Mouse (Mus musculus): ENCODE measurements around the gene Pprc1.

Pprc1 gene

GRCm38 (mm10) chr19:46056947-46057607 lies 12.4 kb downstream of the Pprc1 start:
- peak; percentile 72 to 81 for DNase-seq

DNA sequence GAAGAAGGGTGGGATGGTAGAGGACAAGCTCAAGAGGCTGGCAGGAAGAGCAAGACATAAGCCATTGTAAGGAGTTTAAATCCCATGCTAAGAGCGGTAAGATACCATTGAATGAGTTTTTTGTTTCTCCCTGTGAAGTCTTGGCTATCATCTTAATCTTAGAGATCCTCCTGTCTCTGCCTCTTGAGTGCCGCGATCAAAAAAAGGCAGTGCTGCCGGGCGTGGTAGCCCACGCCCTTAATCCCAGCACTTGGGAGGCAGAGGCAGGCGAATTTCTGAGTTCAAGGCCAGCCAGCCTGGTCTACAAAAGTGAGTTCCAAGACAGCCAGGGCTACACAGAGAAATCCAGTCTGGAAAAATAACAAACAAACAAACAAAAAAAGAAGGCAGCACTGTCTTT lies 13.8 kb downstream of the Pprc1 start:
- DNase-seq = no peak

DNA sequence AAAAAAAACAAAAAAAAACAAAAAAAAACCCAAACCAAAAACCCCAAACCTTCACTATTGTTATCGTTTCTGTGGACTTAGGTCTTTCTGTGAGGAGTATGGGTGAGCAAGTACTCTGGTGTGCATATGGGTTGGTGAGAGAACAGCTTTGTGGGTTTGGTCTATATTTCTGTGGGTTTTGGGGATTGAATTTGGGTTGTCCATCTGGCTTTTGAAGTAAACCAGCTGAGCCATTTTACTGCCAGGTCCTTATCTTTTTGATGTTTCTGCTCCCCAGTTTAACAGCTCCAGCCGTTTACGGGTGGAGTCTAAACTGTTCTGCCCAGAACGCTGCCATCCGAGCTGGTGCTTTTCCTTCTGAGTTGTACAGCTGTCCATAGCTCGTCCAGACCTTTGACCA lies 16.2 kb downstream of the Pprc1 start:
- DNase-seq = no peak

DNA sequence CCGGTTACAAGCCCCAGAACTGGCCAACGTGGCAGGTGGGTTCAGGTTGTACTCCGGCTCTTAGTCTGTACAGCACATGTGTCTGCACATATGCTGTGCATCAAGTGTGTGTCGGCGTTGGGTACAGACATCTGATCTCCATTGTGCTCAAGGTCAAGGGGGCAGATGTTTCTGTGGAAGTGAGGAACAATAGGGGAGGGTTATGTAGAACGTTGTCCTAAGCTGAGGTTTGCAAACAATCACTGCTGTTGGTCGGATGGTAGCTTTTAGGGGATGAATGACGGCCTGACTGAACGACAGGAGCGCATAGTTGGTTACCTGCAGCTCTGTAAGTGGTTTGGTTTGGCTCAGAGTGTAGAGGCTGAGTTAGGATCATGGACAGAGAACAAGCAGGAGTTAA lies 23.4 kb downstream of the Pprc1 start:
- DNase-seq = no peak

- no peak for DNase-seq
These were observed 28.6 kb downstream of the Pprc1 start for GRCm38 (mm10) chr19:46073285-46073684.

GRCm38 (mm10) chr19:46074266-46074665 lies 29.6 kb downstream of the Pprc1 start:
- DNase-seq = no peak

- peak; percentile 99 to 100 for DNase-seq
These were observed 31.2 kb downstream of the Pprc1 start, which contains the start of gene Nolc1 for GRCm38 (mm10) chr19:46075616-46076607. Gene Nolc1 (plus strand): TSS chr19:46075863.

GRCm38 (mm10) chr19:46078535-46078934 lies 33.8 kb downstream of the Pprc1 start:
- DNase-seq = no peak

GRCm38 (mm10) chr19:46085185-46085584 lies 40.5 kb downstream of the Pprc1 start:
- DNase-seq = no peak

DNA sequence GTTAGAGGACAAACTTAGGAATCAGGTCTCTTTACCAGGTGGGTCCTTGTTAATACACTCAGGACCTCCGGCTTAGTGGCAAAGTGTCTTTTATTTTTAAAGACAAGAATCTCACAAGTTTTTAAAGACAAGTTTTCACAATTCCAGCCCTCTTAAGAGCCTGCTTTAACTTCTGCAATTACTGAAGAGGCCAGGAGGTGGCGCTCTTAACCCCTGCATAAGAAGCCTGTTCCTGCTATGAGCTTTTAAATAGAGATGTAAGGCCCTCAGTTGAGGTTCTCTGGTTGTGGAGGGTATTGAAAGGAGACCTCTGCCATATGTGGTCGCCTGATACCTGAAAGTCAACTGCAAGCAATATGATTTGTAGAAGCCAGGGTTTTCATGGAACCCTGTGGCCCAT lies 41.7 kb downstream of the Pprc1 start:
- DNase-seq = peak in 1 of 2 experiments; percentile 61

DNA sequence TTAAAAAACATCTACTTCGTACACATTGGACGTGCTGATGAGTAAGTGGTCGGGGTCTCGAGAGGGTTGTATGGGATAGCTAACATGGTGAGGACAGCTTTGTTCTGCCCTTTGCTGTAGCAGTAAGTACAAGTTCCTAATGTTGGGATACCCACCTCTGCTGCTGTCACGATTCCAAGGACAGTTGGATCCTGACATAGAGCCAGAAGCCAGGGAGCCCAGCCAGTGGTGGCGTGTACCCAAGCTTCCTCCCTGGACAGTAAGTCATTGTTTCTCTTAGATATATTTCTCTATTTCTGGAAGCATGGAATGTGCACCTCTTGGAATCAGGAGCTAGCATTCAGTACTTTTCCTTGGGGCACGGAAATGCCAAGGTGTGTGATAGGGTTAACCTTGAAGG lies 43.2 kb downstream of the Pprc1 start:
- DNase-seq = no peak

DNA sequence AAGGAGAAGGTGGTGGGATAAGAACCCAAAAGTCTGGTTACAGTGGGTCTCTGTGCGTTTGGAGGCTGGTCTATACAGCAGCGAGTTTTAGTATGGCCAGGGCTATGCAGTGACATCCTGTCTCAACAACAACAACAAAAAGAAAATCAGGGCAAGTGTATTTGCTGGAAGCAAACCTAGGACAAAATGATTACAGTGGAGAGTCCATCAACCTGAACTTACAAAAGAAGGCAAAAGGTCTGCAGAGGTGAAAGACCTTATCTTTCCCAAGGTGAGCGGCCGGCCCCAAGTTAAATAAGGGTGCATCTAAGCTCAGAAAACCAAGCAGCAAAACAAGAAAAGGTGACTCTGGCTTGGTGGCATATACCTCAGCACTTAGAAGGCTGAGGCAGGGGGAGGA lies 47.0 kb downstream of the Pprc1 start:
- no peak for DNase-seq

DNA sequence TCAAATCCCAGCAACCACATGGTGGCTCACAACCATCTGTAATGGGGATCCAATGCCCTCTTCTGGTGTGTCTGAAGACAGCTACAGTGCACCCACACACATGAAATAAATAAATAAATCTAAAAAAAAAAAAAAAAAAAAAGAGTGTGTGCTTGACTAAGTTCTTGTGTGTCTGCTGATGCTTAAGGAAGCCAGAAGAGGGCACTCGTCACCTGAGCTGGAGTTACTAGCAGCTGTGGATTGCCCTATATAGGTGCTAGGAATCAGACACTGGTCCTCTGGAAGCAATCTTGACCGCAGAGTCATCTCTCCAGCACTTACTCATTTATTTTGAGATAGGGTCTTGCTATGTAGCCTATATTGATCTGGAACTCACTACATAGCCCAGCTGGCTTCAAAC lies 49.5 kb downstream of the Pprc1 start:
- no peak for DNase-seq

GRCm38 (mm10) chr19:46095291-46095690 lies 50.6 kb downstream of the Pprc1 start:
- DNase-seq = no peak

- no peak for DNase-seq
These were observed 51.7 kb downstream of the Pprc1 start for GRCm38 (mm10) chr19:46096396-46096795.

DNA sequence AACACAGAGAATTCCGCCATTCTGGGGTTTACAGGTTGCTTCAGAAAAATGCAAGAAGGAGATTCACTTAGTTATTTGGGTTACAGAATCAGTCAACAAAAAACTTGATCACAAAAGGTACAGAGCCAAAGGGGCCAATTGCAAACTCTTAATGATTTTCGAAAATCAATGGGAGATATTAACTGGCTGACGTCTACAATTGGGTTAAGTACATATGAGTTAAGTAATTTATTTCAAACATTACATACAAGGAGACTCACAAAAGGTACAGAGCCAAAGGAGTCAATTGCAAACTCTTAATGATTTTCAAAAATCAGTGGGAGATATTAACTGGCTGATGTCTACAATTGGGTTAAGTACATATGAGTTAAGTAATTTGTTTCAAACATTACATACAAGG lies 54.9 kb downstream of the Pprc1 start:
- no peak for DNase-seq

DNA sequence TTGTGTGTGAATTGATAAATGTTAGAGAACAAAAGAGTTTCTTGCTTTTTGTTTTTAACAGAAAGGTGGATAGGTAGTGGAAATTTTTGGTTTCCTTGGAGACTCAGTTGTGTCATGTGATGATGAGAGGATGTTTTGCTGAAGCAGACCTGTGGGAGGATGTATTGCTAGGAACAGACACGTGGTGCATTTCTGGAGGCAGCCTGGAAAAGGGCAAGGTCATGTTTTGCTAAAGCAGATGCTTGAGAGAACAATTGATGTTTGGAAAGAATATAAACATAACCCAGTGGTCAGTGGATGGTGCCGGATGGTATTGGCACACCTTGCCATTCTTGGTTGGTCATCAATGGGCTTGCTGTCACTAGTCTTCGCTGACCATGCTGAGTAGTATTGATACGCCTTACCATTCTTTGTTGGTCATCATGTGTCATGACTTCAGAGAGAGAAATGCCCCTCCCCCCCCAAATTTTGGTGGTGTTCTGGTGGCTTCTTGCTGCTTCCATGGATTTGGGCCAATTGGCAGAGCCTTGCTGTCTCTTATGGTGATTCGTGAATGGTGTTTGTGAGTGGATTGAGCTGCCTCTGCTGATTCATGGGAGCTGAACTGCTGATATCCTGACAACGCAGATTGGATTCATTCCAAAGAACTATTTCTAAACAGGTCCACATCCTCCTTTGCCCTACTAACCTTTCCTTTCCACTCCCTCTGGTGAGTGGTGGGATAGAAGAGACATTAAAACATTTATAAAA lies 58.9 kb downstream of the Pprc1 start:
- DNase-seq = no peak

DNA sequence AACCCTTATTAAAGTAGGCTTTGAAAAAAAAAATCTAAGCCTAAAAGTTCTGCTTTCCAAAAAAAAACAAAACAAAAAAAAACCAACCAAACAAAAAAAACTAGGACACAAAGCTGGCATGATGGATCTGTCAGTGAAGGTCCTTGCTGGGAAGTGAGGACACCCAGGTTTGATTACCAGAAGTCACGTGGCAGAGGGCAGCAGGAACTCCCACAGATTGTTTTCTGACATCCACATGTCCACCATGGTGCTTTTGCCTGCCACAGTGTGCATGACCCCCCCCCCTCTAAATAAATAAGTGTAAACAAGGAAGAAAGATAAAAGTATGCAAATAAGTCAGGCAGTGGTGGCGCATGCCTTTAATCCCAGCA lies 59.5 kb downstream of the Pprc1 start:
- DNase-seq = no peak

GRCm38 (mm10) chr19:46110214-46110613 lies 65.5 kb downstream of the Pprc1 start:
- DNase-seq = no peak

DNA sequence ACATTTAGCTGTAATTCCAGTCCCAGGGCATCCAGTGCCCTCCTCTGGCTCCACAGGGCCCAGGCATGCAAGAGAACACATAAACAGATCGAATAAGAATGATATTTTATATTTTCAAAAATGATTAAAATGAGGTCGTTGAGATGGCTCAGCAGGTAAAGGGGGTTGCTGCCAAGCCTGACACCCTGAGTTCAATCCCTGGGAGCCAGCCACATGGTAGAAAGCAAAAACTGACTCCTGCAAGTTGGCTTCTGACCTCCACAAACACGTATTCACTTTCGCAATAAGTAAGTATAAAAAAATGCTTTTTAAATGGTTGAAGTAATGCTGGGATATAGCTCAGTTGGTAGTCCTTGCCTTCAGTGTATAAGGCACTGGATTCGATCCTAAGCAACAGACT lies 66.1 kb downstream of the Pprc1 start:
- no peak for DNase-seq

DNA sequence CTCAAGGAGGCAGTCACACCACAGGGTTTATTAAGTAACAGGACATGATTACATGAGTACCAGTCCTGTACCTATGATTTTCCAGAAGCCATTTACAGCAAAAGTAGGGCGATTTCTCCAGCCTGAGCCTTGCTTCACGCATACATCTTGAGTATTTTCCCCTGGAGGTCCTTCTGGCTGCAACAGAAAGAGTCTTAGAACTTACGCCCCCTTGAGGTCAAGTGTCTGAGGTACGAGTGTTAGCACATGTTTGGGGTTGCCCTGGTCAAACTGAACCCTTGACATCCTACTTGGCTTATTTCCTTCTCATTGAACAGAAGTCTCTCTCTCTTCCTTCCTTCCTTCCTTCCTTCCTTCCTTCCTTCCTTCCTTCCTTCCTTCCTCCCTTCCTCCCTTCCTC lies 69.9 kb downstream of the Pprc1 start:
- DNase-seq = no peak

DNA sequence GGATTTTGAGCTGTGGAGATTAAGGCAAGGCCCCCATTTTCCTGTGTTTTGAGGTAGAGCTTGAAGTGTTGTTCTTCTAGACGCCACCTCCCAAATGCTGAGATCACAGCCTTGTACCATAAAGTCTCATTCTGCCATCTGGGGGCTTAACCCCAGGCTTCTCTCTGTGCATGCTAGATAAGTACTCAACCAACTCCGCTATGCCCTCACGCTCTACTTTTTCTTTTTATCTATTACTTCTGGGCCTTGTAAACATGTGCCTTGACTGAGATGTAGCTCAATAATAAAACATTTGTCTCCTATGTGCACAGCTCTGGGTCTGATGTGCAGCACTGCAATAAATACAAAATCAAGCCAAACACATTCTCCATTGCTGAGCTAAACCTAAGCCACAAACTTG lies 74.8 kb downstream of the Pprc1 start:
- DNase-seq = no peak

DNA sequence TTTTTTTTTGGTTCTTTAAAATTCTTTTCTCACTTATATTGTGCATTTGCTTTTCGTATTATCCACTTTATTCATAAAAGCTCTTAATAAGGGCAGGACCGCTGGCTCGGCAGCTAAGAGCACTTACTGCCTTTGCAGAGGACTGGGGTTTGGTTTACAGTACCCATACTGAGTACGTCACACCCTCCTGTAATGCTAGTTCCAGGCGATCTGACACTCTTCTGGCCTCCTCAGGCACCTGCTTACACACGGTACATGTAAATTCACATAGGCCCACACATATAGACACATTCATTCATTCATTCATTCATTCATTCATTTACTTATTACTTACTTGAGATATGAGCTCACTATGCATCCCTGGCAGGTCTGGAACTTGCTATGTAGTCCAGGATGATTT lies 76.2 kb downstream of the Pprc1 start:
- no peak for DNase-seq

All from kidney, adult 8-10 months (tissue).